Comparison of ENCODE assay signal across 8 mouse cellular contexts in the genomic region with DNA sequence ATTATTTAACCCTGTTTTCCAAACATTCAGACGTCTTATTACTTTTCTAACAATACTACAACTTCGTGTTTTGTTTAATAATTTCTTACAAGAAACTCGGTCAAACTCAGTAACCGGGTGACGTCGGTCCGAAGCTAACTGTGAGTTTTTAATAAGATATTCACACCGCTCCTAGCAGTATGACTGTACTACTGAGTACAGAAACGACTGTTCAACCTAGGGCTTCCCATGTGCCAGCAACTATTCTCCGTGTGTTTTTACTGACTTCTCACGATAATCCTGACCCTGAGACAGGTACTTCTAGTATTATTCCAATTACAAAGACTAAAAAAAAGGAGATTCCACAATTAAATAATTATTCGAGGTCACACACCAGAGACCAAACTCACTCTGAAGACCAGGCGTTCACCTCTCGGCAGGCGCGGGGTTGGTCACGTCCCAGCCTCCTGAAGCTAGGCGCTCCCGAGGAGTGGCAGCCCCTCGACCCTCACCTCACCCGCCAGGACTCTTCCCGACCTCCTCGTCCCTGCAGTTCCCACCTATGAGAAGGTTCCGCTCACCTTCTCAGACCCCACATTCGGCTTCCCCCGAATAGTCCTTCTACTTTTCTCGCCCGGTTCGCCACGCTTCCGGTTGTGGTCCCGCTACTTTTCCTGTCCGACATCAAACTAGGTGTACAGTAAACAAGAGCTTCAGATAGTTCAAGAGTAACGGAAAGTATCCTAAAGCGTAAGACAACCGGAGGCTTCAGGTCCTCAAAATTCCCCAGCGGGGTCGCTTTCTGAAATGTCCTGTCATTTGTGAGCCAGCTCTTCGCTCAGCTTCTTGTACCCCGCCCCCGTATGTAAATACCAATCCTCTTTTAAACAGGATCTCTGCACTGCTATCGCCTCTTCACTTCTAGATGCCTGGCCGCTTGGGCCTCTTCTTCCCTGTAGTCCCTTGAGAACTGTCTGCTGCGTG. TPM values are rescaled to one million over a fixed set of nuclear protein-coding genes. Genes with fewer than 3 reads are reported as not detected.
A peak's percentile ranks its signal among the peaks of the same experiment; 100 is the strongest.
DNase-seq lines count a peak whose midpoint lies in the region; ATAC-seq lines count a peak whose summit lies in the region.

A gene (minus strand): TSS at position 608 of the 963 bp plus-strand sequence.

- H3K4me2 ChIP-seq in hindbrain, embryonic 13.5 days = peak within 1 kb of the TSS; percentile 80

- H3K4me3 ChIP-seq in hindbrain, embryonic 13.5 days = peak within 1 kb of the TSS; percentile 81

- no peaks in the 10 kb centered on the region for H3K9me3 ChIP-seq in hindbrain, embryonic 13.5 days

- H3K27ac ChIP-seq in hindbrain, embryonic 13.5 days = peak within 1 kb of the TSS; percentile 35; the same call in 1 of the 2 replicates

- ATAC-seq in hindbrain, embryonic 13.5 days (ENCODE audit: low FRiP score) = peak; percentile 83

- DNase-seq in NIH3T3 (ENCODE audit: low read depth) = peak; percentile 91
- DNase-seq in cerebellum, postnatal 10 days = peak; percentile 86 to 89
- DNase-seq in frontal cortex, postnatal 10 days (ENCODE audit: low spot score in 2 of 2) = peak; percentile 53 to 76
- peak; percentile 69 to 77 for DNase-seq in layer of hippocampus, postnatal 25 days (ENCODE audit: extremely low spot score in 1 of 2, low spot score in 1 of 2)
- DNase-seq in lung, postnatal 25 days (ENCODE audit: low spot score) = peak; percentile 82
- peak; percentile 88 for DNase-seq in retina, embryonic 14.5 days (ENCODE audit: low spot score)
- DNase-seq in thymus, postnatal 4 days = peak; percentile 84

- H3K36me3 ChIP-seq in hindbrain, embryonic 13.5 days = peaks cover 23% of the 10 kb centered on the region

- 2% methylated on average over 44 of the region's 44 CpGs for WGBS in hindbrain, embryonic 13.5 days

- peaks cover 8% of the 10 kb centered on the region for H3K4me1 ChIP-seq in hindbrain, embryonic 13.5 days (replicated peaks)

- no peaks in the 10 kb centered on the region for H3K27me3 ChIP-seq in hindbrain, embryonic 13.5 days

- peak within 1 kb of the TSS; percentile 84 for H3K9ac ChIP-seq in hindbrain, embryonic 13.5 days

RNA-seq across cellular contexts. Expression of the gene that starts here (rescaled TPM):
- 43.0 and 43.2 TPM in 2 replicates for polyA plus RNA-seq in hindbrain, embryonic 13.5 days (2015; fragmentation: Nextera tagmentation; extraction: Ambion mirVana)
- 10 to 100 TPM; 32.0 to 32.1 TPM for total RNA-seq in layer of hippocampus, postnatal 25 days (2021)

Comparison
In these comparisons a context has a peak if more than half of its experiments do, and no peak if none do; other contexts are left out.
1. Peak in every context shown above with its lines: DNase-seq, ATAC-seq, H3K4me3 ChIP-seq and H3K27ac ChIP-seq.